Mouse (Mus musculus) MEL (cell line): ENCODE data around the gene Scel.

ENCODE experiments used
- CTCF ChIP-seq, 3 experiments: IDR thresholded peaks in 2 of 3; conservative IDR thresholded peaks in 1 of 3; 2 replicates each; pipeline ENCODE4 v1.5.1; 2011 to 2012; ENCODE audit warnings: low read length in 3 of 3, low read depth in 2 of 3, mild to moderate bottlenecking in 2 of 3, improper control_type of control experiment in 1 of 3, inconsistent platforms in 1 of 3, mixed read lengths in 1 of 3, moderate library complexity in 1 of 3; ENCODE audit not compliant: control insufficient read depth in 1 of 3, insufficient read depth in 1 of 3, poor library complexity in 1 of 3, severe bottlenecking in 1 of 3
- EP300 ChIP-seq, 2 experiments: IDR thresholded peaks; 2 replicates each; pipeline ENCODE4 v1.6.1; 2011; ENCODE audit warnings: improper control_type of control experiment in 2 of 2, low read length in 2 of 2, low read depth in 1 of 2, mild to moderate bottlenecking in 1 of 2
- ZC3H11A ChIP-seq: IDR thresholded peaks from 2 replicates; pipeline ENCODE4 v1.6.1; 2012; ENCODE audit warnings: low read depth, mild to moderate bottlenecking, inconsistent platforms, low read length, improper control_type of control experiment

GRCm38 (mm10) chr14:103535511-103536024, 22.4 kb downstream of the Scel start:
- TF ChIP-seq CTCF (IDR thresholded peaks at IDR 0.05 in 2 of 3, conservative IDR thresholded peaks at IDR 0.05 in 1 of 3; ENCODE audit: control insufficient read depth in 1 of 3, insufficient read depth in 1 of 3, low read depth in 2 of 3, low read length in 3 of 3, poor library complexity in 1 of 3, severe bottlenecking in 1 of 3) (no peak), ZC3H11A (no peak), EP300 (IDR thresholded peaks at IDR 0.05; ENCODE audit: low read depth in 1 of 2, low read length in 2 of 2) (no peak)
